Mouse (Mus musculus) ES-Bruce4 (cell line): Measurements from ENCODE around the gene Cyp46a1. TPM values are rescaled to one million over a fixed set of nuclear protein-coding genes. Genes with fewer than 3 reads are reported as not detected.

Source experiments
- H3K27ac ChIP-seq: 2 replicates; pipeline ENCODE4 v1.5.1; 2012; ENCODE audit warnings: low read length, inconsistent platforms; ENCODE audit not compliant: insufficient read depth
- H3K27me3 ChIP-seq: 2 replicates; pipeline ENCODE4 v1.6.1; 2012; ENCODE audit warnings: mild to moderate bottlenecking, low read length, inconsistent platforms; ENCODE audit not compliant: control insufficient read depth, poor library complexity, insufficient read depth, severe bottlenecking
- H3K36me3 ChIP-seq: 2 replicates; pipeline ENCODE4 v1.6.1; 2012; ENCODE audit warnings: inconsistent platforms, mild to moderate bottlenecking, low read length, moderate library complexity; ENCODE audit not compliant: control insufficient read depth, poor library complexity, insufficient read depth, severe bottlenecking
- H3K4me1 ChIP-seq: one replicate; pipeline ENCODE4 v1.8.1; 2011; ENCODE audit warnings: low read length; ENCODE audit not compliant: control insufficient read depth, insufficient read depth
- H3K4me3 ChIP-seq: 2 replicates; pipeline ENCODE4 v1.5.1; 2011; ENCODE audit warnings: low read depth, mild to moderate bottlenecking, low read length
- H3K9ac ChIP-seq: 2 replicates; pipeline ENCODE4 v1.6.1; 2012; ENCODE audit warnings: low read depth, mild to moderate bottlenecking, inconsistent platforms; ENCODE audit not compliant: poor library complexity, severe bottlenecking
- H3K9me3 ChIP-seq: replicated peaks from 2 replicates; pipeline ENCODE4 v1.6.1; 2012; ENCODE audit warnings: mild to moderate bottlenecking, low read length, inconsistent platforms; ENCODE audit not compliant: control insufficient read depth, poor library complexity, insufficient read depth, severe bottlenecking
- CTCF ChIP-seq: IDR thresholded peaks from one replicate; pipeline ENCODE4 v1.8.1; 2011; ENCODE audit warnings: low read depth, low read length
- EP300 ChIP-seq: IDR thresholded peaks from 2 replicates; pipeline ENCODE4 v1.6.1; 2011; ENCODE audit warnings: low read depth, low read length; ENCODE audit not compliant: insufficient read depth
- POLR2A ChIP-seq: IDR thresholded peaks from one replicate; pipeline ENCODE4 v1.8.1; 2011; ENCODE audit warnings: low read length; ENCODE audit not compliant: insufficient read depth
- polyA plus RNA-seq: library from polyadenylated mRNA; stranded (reverse); fragments of >200 nt; gene quantifications from 2 replicates; pipeline ENCODE4 v1.2.4, GENCODE M21; 2011; ENCODE audit warnings: low read depth; ENCODE audit not compliant: missing spikeins, insufficient read depth, insufficient read length

Gene Cyp46a1
- polyA plus RNA-seq, 1 experiment, result 1.0 TPM

DNA sequence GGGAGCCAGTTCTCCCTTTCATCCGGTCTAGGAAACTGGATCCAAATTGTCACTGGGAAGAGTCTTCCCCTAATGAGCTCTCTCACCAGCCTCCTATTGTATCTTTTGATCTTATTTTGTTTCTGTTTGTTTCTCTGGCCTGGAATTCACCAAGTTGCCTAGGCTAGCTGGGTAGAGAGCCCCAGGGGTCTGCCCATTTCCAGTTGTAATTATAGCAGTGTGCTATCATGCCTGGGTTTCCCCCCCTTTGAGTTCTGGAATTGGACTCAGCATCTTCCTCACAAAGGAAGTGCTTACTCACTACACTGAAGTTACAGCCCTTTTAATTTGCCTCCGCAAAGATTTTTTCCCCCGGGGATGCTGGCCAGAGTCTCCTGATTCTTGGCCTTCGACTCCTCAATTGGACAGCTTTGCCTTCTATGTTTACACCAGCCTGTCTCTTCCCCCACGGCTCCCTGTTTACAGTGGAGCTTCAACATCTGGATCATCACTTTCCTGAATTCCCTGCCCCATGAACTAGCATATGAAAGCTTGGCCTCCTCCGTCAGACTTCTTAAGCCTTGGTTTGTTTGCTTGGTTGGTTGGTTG, 30.3 kb upstream of the Cyp46a1 start:
- Histone ChIP-seq H3K9ac (no peak overlapping the region), H3K4me1 (peaks cover 2% of the 10 kb centered on the region), H3K27me3 (no peaks in the 10 kb centered on the region), H3K36me3 (no peaks in the 10 kb centered on the region), H3K4me3 (no peak overlapping the region), H3K9me3 (no peaks in the 10 kb centered on the region), H3K27ac (no peak overlapping the region)
- TF ChIP-seq EP300 (no peak), POLR2A (no peak), CTCF (no peak)

- Histone ChIP-seq H3K36me3 (no peaks in the 10 kb centered on the region), H3K27ac (no peak overlapping the region), H3K27me3 (no peaks in the 10 kb centered on the region)
These were observed 29.0 kb upstream of the Cyp46a1 start for GRCm38 (mm10) chr12:108305172-108305571.

GRCm38 (mm10) chr12:108305812-108306794, 28.1 kb upstream of the Cyp46a1 start, which contains the start of gene Hhipl1:
Hhipl1 (plus strand) TSS chr12:108306270.
- H3K27ac ChIP-seq, result no peak within 1 kb of the TSS
- H3K4me3 ChIP-seq, result peak within 1 kb of the TSS; percentile 57
- H3K36me3 ChIP-seq, result no peaks in the 10 kb centered on the region
- no peaks in the 10 kb centered on the region for H3K9me3 ChIP-seq
- H3K27me3 ChIP-seq, result no peaks in the 10 kb centered on the region
- peaks cover 2% of the 10 kb centered on the region for H3K4me1 ChIP-seq
- H3K9ac ChIP-seq, result peak within 1 kb of the TSS; percentile 47
- no peak for TF ChIP-seq EP300
- no peak for TF ChIP-seq CTCF
- TF ChIP-seq POLR2A, result no peak

More at GRCm38 (mm10) chr12:108305172-108305571, 29.0 kb upstream of the Cyp46a1 start:
- no peaks in the 10 kb centered on the region for H3K9me3 ChIP-seq
- peaks cover 2% of the 10 kb centered on the region for H3K4me1 ChIP-seq
- TF ChIP-seq EP300, result no peak
- no peak for TF ChIP-seq CTCF
- no peak for TF ChIP-seq POLR2A
- no peak overlapping the region for H3K9ac ChIP-seq
- H3K4me3 ChIP-seq, result no peak overlapping the region

DNA sequence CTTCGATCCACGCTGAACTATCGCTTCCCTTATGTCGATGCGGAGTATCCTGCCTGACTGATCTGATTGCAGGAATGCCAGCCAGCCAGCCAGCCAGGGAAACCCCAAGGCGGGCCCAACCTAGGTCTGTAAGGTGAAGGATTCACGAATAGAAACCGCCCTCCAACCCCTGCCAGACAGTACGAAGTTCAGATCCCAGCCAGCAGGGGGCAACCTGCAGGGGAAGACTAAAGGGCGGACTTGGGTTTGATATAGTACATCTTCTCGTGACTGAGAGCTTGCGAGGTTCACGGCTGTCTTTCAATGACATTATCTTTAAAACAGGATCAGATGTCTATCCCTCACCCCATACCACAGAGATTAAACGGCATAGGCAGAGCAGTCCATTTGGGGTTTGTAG, 26.6 kb upstream of the Cyp46a1 start:
- Histone ChIP-seq H3K27ac (no peak overlapping the region), H3K9me3 (no peaks in the 10 kb centered on the region), H3K4me1 (no peaks in the 10 kb centered on the region), H3K4me3 (no peak overlapping the region), H3K27me3 (no peaks in the 10 kb centered on the region), H3K9ac (no peak overlapping the region), H3K36me3 (no peaks in the 10 kb centered on the region)
- TF ChIP-seq CTCF (peak; percentile 65), EP300 (no peak), POLR2A (no peak)

DNA sequence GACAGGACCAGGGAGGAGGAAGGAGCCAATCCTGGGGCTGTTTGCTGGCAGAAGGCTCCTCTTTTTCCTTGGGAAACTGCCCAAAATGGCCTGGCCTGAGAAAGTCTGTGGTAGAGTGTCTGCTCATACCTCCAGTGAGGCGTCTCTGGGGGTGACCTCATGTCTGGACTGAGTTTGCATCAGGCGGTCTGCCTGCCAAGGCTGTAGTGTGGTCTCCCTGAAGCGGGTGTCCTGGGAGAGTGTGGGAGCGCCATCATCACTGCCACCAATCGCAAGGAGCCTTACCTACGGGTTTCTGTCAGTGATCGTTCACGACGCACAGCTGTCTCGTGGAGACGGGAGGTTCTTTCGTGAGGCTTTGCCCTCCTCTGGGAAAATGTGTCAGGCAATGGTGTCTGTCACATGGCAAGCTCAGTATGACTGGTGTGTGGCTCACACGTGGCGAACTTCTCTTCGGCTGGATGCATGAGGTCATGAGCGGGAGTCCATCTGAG, 25.8 kb upstream of the Cyp46a1 start:
- Histone ChIP-seq H3K27ac (no peak overlapping the region), H3K27me3 (no peaks in the 10 kb centered on the region), H3K9ac (no peak overlapping the region), H3K9me3 (no peaks in the 10 kb centered on the region), H3K4me1 (no peaks in the 10 kb centered on the region), H3K36me3 (no peaks in the 10 kb centered on the region), H3K4me3 (no peak overlapping the region)
- TF ChIP-seq POLR2A, result no peak
- TF ChIP-seq CTCF, result no peak
- no peak for TF ChIP-seq EP300
